Mouse (Mus musculus) intestine, postnatal 0 days (tissue): ENCODE results near the gene Cyth1. TPM values are rescaled to one million over a fixed set of nuclear protein-coding genes. Genes with fewer than 3 reads are reported as not detected.

ENCODE experiments used
- ATAC-seq: fragments of 200-750 bp; cut with Nextera tagmentation; 2 replicates; pipeline ENCODE4 v1.8.0; 2017; ENCODE audit warnings: mild to moderate bottlenecking, moderate TSS enrichment, moderate library complexity
- H3K27ac ChIP-seq: fragments of 300-500 bp; sonication (generic); 2 replicates; pipeline ENCODE4 v1.5.1; 2014; ENCODE audit warnings: mild to moderate bottlenecking, low read depth, low read length, moderate library complexity
- H3K27me3 ChIP-seq: fragments of 300-500 bp; sonication (generic); replicated peaks from 2 replicates; pipeline ENCODE4 v1.6.1; 2014; ENCODE audit warnings: low read length, mixed read lengths; ENCODE audit not compliant: control insufficient read depth, insufficient read depth
- H3K36me3 ChIP-seq: fragments of 300-500 bp; sonication (generic); 2 replicates; pipeline ENCODE4 v1.6.1; 2014; ENCODE audit warnings: mild to moderate bottlenecking, moderate library complexity; ENCODE audit not compliant: control insufficient read depth, insufficient read depth
- H3K4me1 ChIP-seq: fragments of 300-500 bp; sonication (generic); replicated peaks from 2 replicates; pipeline ENCODE4 v1.6.1; 2014; ENCODE audit warnings: antibody characterized with exemption, low read length, mixed read lengths; ENCODE audit not compliant: control insufficient read depth, insufficient read depth
- H3K4me2 ChIP-seq: fragments of 300-500 bp; sonication (generic); replicated peaks from 2 replicates; pipeline ENCODE4 v1.6.1; 2014; ENCODE audit warnings: low read depth, mild to moderate bottlenecking, moderate library complexity
- H3K4me3 ChIP-seq: fragments of 300-500 bp; sonication (generic); 2 replicates; pipeline ENCODE4 v1.5.1; 2014; ENCODE audit warnings: low read depth, low read length
- H3K9ac ChIP-seq: fragments of 300-500 bp; sonication (generic); 2 replicates; pipeline ENCODE4 v1.6.1; 2014; ENCODE audit warnings: mild to moderate bottlenecking, low read depth, low read length
- H3K9me3 ChIP-seq: fragments of 300-500 bp; sonication (generic); 2 replicates; pipeline ENCODE4 v1.6.1; 2016; ENCODE audit warnings: mixed run types; ENCODE audit not compliant: control insufficient read depth
- CTCF ChIP-seq: sonication (generic); IDR thresholded peaks from 2 replicates; pipeline ENCODE4 v1.5.1; 2016; ENCODE audit warnings: low read depth, mild to moderate bottlenecking, control low read depth, antibody characterized with exemption, moderate library complexity
- WGBS: fragments of 180-500 bp; shearing (Covaris S2); extraction: QIAGEN DNeasy Blood & Tissue Kit; methylation state at CpG from one replicate; pipeline ENCODE4 v1.1.7; 2014; 5-methylcytosine and 5-hydroxymethylcytosine counted together
- polyA plus RNA-seq: library from polyadenylated mRNA; unstranded; fragments of >200 nt; fragmentation: Nextera tagmentation; extraction: Ambion mirVana; gene quantifications from 2 replicates; pipeline ENCODE4 v1.2.1, GENCODE M21; 2015

Gene Cyth1
- polyA plus RNA-seq, 1 experiment from 2014 or later: 10.9 TPM

DNA sequence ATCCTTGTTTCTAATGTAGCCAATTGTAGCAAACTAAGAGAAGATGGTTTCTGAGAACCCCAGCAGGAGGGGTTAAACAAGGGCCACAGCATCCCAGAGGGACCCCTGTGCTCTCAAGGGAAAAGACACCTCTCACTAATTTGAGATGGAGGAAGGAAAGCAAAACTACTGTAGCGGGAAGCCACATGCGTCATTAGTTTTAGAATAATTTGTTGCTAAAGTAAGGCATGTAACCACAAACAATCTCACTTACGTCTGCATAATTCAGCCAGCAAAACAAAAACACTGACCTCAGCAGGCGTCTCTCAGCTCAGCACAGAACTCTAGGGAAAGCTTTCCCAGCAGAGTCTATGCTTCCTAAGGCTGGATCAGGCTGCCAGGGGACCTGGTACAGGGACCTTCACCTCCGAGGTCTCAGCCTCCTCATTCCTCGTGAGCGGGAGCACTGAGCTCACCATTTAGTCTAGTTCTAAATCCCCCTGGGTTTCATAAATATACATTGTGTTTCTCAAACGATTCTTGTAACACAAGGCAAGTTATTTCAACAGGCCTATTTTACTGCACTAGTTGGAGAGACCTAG lies 91.8 kb downstream of the Cyth1 start:
- Histone ChIP-seq H3K27me3 (no peaks in the 10 kb centered on the region), H3K27ac (no peak overlapping the region), H3K9me3 (no peaks in the 10 kb centered on the region), H3K4me3 (no peak overlapping the region), H3K9ac (no peak overlapping the region), H3K36me3 (no peaks in the 10 kb centered on the region), H3K4me2 (no peak overlapping the region), H3K4me1 (no peaks in the 10 kb centered on the region)
- no peak for ATAC-seq
- no peak for TF ChIP-seq CTCF
- 79% methylated on average over 8 of the region's 8 CpGs for WGBS

DNA sequence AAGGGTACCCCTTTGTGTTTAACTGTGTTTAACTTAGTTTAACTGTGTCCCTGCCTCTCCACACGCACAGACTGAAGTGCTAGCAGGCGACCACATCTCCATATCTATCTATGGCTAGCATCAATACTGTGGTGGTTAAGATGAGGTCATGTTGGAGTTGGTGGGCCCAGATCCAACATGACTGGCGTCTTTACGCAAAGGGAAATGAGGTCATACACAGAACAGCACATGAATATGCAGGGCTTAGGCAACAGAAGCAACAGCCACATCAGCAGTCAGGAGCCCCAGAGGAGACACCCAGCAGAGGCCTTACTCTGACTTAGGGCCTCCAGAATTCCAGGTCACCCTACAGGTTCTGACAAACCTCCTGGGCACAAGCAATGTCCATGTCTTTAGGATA lies 95.4 kb downstream of the Cyth1 start:
- TF ChIP-seq CTCF: no peak
- WGBS: 69% methylated on average over 4 of the region's 4 CpGs
- H3K9me3 ChIP-seq: no peaks in the 10 kb centered on the region
- H3K4me1 ChIP-seq: peaks cover 8% of the 10 kb centered on the region
- no peak for ATAC-seq
- no peak overlapping the region for H3K27ac ChIP-seq
- H3K4me2 ChIP-seq: no peak overlapping the region
- no peak overlapping the region for H3K9ac ChIP-seq
- H3K36me3 ChIP-seq: no peaks in the 10 kb centered on the region
- H3K27me3 ChIP-seq: no peaks in the 10 kb centered on the region
- H3K4me3 ChIP-seq: no peak overlapping the region

DNA sequence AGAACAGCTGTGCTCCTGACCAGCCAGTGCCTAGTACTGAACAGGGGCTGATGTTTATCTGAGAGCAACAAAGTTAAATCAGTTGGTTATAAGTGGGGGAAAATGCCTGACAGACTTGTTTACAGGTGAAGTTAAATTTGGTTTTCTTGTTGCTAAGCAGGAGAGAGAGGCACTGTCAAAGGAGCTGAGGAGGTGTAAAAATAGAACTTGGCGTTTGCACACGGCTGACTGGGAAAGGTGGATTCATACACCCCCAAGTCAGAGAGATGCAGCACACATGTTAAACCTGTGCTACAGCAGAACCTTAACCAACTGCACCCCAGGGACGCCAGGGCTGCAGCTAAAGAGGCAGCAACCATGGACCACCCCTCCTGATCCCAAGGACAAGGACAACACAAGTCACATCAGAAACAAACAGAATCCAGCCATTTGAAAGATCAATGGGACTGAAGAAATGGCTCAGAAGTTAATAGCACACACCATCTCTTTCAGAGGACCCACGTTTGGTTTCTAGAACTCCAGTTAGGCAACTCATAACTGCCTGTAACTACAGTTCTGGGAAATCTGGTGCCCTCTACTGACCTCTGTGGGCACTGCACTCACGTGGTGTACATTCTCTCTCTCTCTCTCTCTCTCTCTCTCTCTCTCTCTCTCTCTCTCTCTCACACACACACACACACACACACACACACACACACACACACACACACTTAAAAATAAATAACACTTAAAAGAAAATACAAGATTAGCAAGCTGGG lies 96.8 kb downstream of the Cyth1 start:
- H3K9me3 ChIP-seq: no peaks in the 10 kb centered on the region
- H3K4me3 ChIP-seq: no peak overlapping the region
- WGBS: 84% methylated on average over 5 of the region's 5 CpGs
- no peak for ATAC-seq
- no peaks in the 10 kb centered on the region for H3K36me3 ChIP-seq
- TF ChIP-seq CTCF: no peak
- H3K9ac ChIP-seq: no peak overlapping the region
- H3K27me3 ChIP-seq: no peaks in the 10 kb centered on the region
- peaks cover 8% of the 10 kb centered on the region for H3K4me1 ChIP-seq
- H3K27ac ChIP-seq: no peak overlapping the region
- no peak overlapping the region for H3K4me2 ChIP-seq

DNA sequence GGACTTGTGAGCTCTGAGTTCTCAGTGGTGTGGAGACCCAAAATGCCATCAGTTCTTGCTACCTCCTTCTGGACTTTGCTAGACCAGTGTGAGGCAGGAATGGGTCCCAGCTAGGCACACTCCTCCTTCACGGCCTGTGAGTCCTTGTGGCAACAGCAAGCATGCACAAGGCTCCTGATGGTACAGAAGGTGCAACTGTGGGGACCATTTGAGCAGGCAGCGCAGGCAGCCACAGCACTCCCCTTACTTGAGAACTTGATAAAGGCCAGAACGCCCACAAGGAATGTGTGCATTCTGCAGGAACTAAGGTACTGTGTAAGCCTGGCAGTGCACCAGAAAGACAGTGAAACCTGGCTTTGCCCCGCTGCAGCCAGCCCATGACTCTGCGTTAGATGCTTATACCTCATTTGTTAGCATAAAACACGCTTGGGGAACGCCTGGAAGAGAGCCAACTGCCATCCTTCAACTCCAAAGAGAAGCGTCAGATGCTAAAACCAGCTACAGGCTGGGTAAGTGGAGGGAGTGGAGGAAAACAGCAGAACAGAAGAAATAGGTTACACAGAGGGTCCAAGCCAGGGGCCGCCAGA lies 98.2 kb downstream of the Cyth1 start:
- Histone ChIP-seq H3K4me2 (no peak overlapping the region), H3K36me3 (no peaks in the 10 kb centered on the region), H3K9ac (no peak overlapping the region), H3K4me1 (peaks cover 13% of the 10 kb centered on the region), H3K9me3 (no peaks in the 10 kb centered on the region), H3K4me3 (no peak overlapping the region), H3K27ac (no peak overlapping the region), H3K27me3 (no peaks in the 10 kb centered on the region)
- TF ChIP-seq CTCF: 0 out of 2 replicates have a peak, but pooled peaks have one; percentile 6
- WGBS: 55% methylated on average over 9 of the region's 9 CpGs
- ATAC-seq: no peak

DNA sequence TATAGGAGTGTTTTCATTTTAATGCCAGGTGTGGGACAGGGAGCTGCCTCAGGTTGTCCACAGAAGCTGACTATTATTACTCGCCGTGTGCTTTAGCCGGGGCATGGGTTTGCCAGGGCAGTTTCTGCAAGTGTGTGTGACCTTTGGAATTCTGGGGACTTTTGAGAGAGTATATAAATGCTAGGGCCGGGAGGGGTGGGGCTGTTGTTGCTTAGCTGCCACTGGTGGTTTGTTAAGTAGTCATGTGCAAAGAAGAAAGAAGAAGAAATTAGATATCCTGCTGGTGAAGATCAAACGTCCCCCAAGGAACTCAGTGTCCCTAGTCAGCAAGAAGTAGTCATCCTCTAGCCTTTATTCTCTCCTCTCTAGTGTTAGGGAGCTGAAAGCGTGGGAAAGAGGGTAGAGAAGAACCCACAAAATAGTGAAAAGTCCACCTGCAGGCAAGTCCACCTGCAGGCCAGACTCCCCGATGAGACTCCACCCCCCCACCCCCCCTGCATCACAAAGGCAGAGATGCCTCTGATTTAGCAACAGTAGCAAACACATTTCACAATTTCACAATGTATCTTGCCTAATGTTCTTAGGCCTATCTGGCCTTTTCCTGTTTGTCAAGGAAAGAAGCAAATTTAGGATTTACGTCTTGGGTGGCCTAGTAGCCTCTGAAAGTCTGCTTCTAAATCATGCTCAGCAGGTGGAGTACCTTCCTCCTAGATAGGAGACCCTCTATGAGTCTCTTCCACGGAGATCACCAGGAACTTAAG lies 100.3 kb downstream of the Cyth1 start:
- no peak for TF ChIP-seq CTCF
- H3K4me1 ChIP-seq: peaks cover 13% of the 10 kb centered on the region
- no peak overlapping the region for H3K4me3 ChIP-seq
- H3K36me3 ChIP-seq: no peaks in the 10 kb centered on the region
- 41% methylated on average over 9 of the region's 9 CpGs for WGBS
- no peaks in the 10 kb centered on the region for H3K9me3 ChIP-seq
- no peak overlapping the region for H3K9ac ChIP-seq
- H3K27me3 ChIP-seq: no peaks in the 10 kb centered on the region
- H3K27ac ChIP-seq: peak overlapping the region; percentile 46; the same call in 1 of the 2 replicates
- peak; percentile 55 for ATAC-seq
- peak overlapping the region; percentile 6; the same call in 1 of the 2 replicates for H3K4me2 ChIP-seq

DNA sequence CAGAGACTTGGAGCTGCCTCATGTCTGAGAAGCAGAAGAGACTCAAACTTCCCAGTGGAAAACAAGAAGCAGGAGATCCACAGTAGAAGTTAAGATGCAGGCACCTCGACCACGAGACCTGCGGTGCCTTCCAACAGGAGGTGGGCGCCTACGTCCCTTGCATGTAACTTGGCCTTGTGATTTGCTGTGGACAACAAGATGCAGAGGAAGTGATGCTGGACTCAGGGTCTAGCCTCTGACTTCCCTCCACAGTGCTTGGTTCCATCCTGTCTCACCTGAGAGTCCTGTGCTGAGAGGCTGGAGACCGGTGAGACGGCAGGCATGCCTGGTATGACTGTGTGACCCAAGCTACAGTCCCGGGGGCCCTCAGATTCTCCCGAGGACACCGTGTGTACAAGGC lies 101.9 kb downstream of the Cyth1 start:
- TF ChIP-seq CTCF: no peak
- Histone ChIP-seq H3K4me2 (peak overlapping the region; percentile 35; the same call in 1 of the 2 replicates), H3K27ac (peak overlapping the region; percentile 76; the same call in 1 of the 2 replicates), H3K4me1 (peaks cover 13% of the 10 kb centered on the region), H3K9ac (no peak overlapping the region), H3K9me3 (no peaks in the 10 kb centered on the region), H3K4me3 (no peak overlapping the region), H3K27me3 (no peaks in the 10 kb centered on the region), H3K36me3 (no peaks in the 10 kb centered on the region)
- ATAC-seq: no peak
- WGBS: 90% methylated on average over 10 of the region's 10 CpGs
